Mouse (Mus musculus): ENCODE measurements around the gene Ptpro. TPM values are rescaled to one million over a fixed set of nuclear protein-coding genes. Genes with fewer than 3 reads are reported as not detected.

The Ptpro gene
- total RNA-seq (2021), result 1.5 and 1.6 TPM in 2 replicates
- long read RNA-seq, result 0 reads

- DNase-seq, result peak; percentile 5
Measured at GRCm38 (mm10) chr6:137252194-137252886, at the start of gene Ptpro. Ptpro (plus strand) TSS chr6:137252319.

GRCm38 (mm10) chr6:137202661-137203060, 49.5 kb upstream of the Ptpro start:
- no peak for DNase-seq

GRCm38 (mm10) chr6:137205662-137206400, 46.3 kb upstream of the Ptpro start:
- no peak for DNase-seq

GRCm38 (mm10) chr6:137207126-137207525, 45.0 kb upstream of the Ptpro start:
- no peak for DNase-seq

- peak; percentile 55 for DNase-seq
Measured at GRCm38 (mm10) chr6:137209992-137210391, 42.1 kb upstream of the Ptpro start.

GRCm38 (mm10) chr6:137210991-137211390, 41.1 kb upstream of the Ptpro start:
- no peak for DNase-seq

- no peak for DNase-seq
Measured at GRCm38 (mm10) chr6:137211441-137211840, 40.7 kb upstream of the Ptpro start.

GRCm38 (mm10) chr6:137217841-137218463, 34.2 kb upstream of the Ptpro start:
- DNase-seq, result no peak

- DNase-seq, result no peak
Measured at GRCm38 (mm10) chr6:137252887-137253242, 746 bp downstream of the Ptpro start.

- no peak for DNase-seq
Measured at GRCm38 (mm10) chr6:137253415-137253814, 1.3 kb downstream of the Ptpro start.

- DNase-seq, result no peak
Measured at GRCm38 (mm10) chr6:137261033-137261432, 8.9 kb downstream of the Ptpro start.

- no peak for DNase-seq
Measured at GRCm38 (mm10) chr6:137262087-137262486, 10.0 kb downstream of the Ptpro start.

- no peak for DNase-seq
Measured at GRCm38 (mm10) chr6:137268019-137268418, 15.9 kb downstream of the Ptpro start.

- DNase-seq, result no peak
Measured at GRCm38 (mm10) chr6:137268592-137268991, 16.5 kb downstream of the Ptpro start.

- DNase-seq, result no peak
Measured at GRCm38 (mm10) chr6:137272513-137272912, 20.4 kb downstream of the Ptpro start.

- DNase-seq, result no peak
Measured at GRCm38 (mm10) chr6:137277587-137277994, 25.5 kb downstream of the Ptpro start.

- DNase-seq, result no peak
Measured at GRCm38 (mm10) chr6:137279576-137279975, 27.5 kb downstream of the Ptpro start.

GRCm38 (mm10) chr6:137281541-137282049, 29.5 kb downstream of the Ptpro start:
- no peak for DNase-seq

- no peak for DNase-seq
Measured at GRCm38 (mm10) chr6:137282050-137282449, 29.9 kb downstream of the Ptpro start.

GRCm38 (mm10) chr6:137286376-137286775, 34.3 kb downstream of the Ptpro start:
- DNase-seq, result no peak

GRCm38 (mm10) chr6:137287788-137288187, 35.7 kb downstream of the Ptpro start:
- DNase-seq, result no peak

GRCm38 (mm10) chr6:137288264-137288663, 36.1 kb downstream of the Ptpro start:
- no peak for DNase-seq

- DNase-seq, result no peak
Measured at GRCm38 (mm10) chr6:137292421-137292820, 40.3 kb downstream of the Ptpro start.

All from adrenal gland, postnatal 25 days (tissue).